Mouse (Mus musculus) brain, embryonic 14.5 days (tissue): ENCODE data around the gene Elovl5. TPM values are rescaled to one million over a fixed set of nuclear protein-coding genes. Genes with fewer than 3 reads are reported as not detected.

Source experiments
- DNase-seq: peaks from one replicate; pipeline ENCODE4 v3.0.0-alpha.2; 2011; ENCODE audit warnings: low read depth
- CTCF ChIP-seq: fragments of 200-500 bp; IDR thresholded peaks from 2 replicates; pipeline ENCODE4 v1.5.1; 2012; ENCODE audit warnings: inconsistent platforms, mild to moderate bottlenecking, moderate library complexity, borderline replicate concordance; ENCODE audit not compliant: insufficient read depth, insufficient read length; ENCODE audit errors: extremely low read depth
- POLR2A ChIP-seq: fragments of 200-500 bp; IDR thresholded peaks from 2 replicates; pipeline ENCODE4 v1.6.1; 2012; ENCODE audit warnings: mild to moderate bottlenecking, inconsistent platforms, borderline replicate concordance; ENCODE audit not compliant: poor library complexity, insufficient read depth, insufficient read length, severe bottlenecking; ENCODE audit errors: extremely low read depth
- polyA plus RNA-seq: library from polyadenylated mRNA; depleted of rRNA; stranded (reverse); fragments of >200 nt; gene quantifications from 2 replicates; pipeline ENCODE4 v1.2.3, GENCODE M21; 2012

The Elovl5 gene
- polyA plus RNA-seq, 1 experiment, result 61.5 TPM

DNA sequence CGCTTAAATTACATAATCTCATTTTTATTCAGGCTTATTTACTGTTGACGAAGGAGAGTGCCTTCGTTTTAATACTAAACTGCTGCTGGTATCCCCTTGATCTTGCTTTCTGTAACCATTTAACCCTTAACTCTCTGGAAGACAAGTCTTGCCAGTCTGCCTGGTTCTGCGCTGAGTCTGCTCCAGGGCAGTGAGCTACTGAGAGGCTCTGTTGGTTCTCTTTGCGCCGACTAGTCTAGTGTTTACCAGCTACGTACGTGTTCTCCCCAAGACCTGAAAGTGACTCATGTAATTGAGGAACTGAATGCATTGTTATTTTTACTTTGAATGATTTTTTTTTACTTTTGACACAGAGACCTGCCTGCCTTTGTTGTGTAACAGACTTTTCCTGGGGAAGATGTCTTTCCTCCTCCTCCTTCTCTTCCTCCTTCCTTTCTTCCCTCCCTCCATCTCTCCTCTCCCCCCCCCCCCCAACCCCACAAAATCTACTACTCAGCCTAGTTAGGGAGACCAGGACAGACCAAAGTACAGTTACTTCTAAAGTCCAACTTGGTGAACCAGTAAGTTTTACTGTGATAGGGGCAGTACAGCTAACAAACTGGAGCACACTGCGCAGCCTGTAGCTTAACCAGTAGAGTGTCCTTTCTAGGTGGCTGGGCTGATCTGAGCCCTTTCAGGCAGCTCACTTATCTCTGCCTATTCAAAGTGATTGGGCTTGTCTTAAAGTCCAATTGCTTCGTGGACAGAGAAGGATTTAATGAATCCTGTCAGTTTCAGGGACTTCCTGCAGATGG, 18.9 kb downstream of the Elovl5 start:
- TF ChIP-seq CTCF (no peak), POLR2A (no peak)
- no peak for DNase-seq

DNA sequence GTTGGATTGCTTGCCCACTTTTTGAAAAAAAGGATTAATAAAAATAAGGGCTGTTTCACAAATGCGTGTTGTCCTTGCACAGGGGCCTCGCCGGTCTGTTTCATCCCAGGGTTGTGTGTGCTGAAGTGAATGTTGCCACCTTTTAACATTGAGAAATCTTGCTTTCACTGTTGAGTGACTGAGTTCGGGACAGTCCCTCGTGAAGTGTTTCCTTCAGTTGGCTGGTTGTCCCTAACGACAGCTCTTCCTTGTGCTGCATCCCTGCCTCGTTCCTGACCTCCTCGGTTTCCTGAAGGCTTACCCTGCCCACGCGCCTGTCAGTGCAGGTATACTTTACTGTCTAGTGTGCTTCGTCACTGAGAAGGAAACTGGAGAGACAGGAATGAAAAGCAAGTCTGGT, 20.7 kb downstream of the Elovl5 start:
- DNase-seq, result no peak
- TF ChIP-seq CTCF, result no peak

DNA sequence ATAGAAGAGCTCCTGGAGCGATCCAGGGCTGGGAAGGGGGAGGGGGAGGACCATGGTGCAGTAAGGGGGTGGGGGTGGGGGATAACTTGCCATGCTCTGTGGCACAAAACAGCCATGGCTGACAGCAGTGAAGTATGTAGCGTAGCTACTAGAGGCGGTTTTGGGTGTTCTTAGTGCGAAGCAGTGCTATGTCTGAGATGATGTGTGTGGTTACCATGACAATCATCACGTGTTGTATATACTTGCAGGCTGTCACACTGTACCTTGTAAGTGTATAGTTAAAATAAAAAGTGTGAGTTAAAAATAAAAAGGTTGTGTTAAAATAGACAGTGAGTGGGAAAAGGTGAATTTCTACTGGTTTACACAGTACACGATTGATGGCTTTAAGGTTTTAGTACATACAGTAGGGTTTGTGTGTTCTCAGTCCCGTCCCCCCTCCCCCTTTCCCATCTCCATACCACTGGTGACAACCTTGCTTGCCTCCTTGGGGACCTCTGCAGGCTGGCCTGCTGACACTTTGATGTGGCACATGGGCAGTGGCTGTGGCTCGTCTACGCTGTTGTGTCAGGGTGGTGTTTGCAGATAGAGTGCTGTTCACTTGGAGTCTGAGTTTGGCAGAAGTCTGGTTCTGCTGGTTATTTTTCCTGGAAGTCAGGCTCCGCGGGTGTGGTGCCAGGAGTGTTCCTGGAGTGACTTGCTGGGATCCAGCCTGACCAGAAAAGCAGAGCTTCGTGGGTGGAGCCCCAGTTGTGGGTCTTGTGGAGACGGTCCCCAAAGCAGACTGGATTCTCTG, 21.8 kb downstream of the Elovl5 start:
- peak; percentile 71 for DNase-seq
- no peak for TF ChIP-seq CTCF
- no peak for TF ChIP-seq POLR2A

DNA sequence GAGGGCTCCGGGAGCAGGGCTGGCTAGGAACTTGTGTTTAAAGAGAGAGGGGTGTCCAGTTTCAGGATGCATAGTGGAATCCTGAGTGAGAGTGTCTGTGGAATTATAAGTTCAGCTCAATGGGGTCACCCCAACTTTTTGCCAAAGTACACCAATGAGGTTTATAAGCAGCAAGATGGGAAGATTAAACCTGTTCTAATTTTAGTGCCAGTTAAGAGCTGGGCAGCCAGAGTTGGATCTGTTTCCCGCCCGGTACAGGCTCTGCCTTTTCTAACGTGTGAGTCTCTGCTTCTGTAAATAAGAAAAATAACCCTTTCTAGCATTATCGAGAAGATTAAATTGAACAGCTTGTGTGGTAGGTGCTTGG, 22.4 kb downstream of the Elovl5 start:
- TF ChIP-seq CTCF (no peak), POLR2A (no peak)

DNA sequence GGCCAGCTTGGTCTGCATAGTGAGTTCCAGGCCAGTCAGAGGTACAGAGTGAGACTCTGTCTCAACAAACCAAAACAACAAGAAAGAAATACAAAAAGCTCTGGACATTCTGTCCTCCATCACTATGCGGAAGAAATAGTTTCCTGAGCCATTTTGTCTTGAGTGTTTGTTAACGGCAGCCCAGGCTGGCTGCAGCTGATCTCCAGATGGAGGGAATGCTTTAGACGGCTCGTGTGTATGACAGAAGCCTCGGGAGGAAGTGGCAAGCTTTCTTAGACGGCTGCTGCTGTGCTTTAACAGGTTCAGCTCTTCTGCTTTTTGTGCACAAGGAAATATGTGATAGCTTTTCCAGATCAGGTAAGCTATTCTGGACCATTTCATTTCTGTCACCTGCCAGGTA, 23.9 kb downstream of the Elovl5 start:
- TF ChIP-seq CTCF (no peak), POLR2A (no peak)
- peak; percentile 54 for DNase-seq

More for the DNA sequence above, 22.4 kb downstream of the Elovl5 start:
- DNase-seq, result no peak

DNA sequence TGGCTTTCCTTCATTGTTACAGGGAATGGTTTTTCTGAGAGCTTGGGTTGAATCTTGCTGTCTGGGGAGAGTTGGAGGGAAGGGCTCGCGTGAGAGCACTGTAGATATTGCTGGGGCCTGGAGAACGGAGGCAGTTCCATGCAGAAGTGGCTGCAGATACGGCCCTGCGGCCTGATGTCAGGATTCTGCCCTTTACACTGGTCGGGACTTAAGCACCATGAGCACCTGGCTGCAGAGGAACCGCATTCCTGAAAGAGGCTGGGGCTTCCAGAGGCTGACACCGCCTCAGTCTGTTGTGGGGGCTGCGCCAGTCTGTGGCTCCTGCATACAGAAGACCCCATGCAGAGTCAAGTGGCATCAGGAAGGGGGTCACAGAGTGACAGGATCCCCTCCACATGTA, 24.7 kb downstream of the Elovl5 start:
- TF ChIP-seq POLR2A, result no peak
- TF ChIP-seq CTCF, result no peak
- no peak for DNase-seq

DNA sequence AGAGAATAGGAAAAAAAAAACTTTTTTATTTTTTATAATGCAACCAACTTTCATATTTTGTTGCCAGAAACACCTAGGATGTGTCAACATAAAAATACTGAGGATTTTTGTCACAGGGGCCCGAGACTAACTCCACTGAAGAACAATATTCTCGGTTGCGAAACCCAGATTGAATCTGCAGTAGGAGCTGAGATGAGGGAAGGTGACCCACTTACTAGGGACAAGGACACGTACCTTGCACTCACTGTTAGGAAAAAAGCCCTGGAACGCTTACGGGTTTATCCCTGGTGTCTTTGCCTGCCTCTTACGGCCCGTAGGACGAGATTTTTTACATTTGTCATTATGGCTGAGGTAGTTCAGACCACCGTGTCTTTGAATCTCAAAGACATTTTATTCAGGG, 25.2 kb downstream of the Elovl5 start:
- no peak for DNase-seq
- TF ChIP-seq POLR2A (no peak), CTCF (no peak)

DNA sequence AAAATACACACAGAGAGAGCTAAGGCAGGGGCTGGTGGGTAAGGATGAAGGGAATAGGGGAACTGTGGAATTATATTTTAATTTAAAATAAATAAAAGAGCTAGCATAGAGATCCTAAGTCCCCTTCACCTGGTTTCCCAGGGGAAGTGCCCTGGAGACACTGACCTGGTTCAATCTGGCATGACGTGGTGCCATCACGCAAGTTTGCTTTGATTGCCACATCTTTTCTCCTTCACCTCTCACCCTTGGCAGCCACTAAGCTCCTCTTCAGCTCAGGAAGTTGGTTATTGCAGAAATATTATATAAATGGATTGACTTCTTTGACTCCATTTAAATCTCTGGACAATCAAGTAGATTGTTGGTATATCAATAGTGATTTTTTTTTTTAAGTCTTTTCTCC, 26.2 kb downstream of the Elovl5 start:
- DNase-seq, result no peak
- TF ChIP-seq CTCF, result no peak
- no peak for TF ChIP-seq POLR2A

DNA sequence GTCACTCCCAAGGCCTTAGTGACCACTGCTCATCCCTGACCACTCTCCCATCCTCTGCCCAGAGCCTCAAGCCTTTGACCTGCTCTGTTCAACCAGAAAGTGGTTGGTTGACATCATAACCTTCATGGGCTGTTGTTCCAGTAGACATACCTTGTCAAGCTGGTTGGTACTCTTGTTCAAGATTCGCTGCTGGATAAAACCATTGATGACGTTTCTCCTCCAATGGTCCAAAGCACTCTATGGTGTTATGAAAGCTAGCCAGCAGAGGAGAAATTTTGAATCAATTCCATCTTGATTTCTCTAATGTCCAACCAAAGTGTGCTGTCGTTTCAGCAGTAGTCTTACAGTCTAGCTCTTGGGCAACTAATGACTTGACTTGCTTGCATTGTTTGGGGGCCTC, 27.0 kb downstream of the Elovl5 start:
- no peak for DNase-seq
- TF ChIP-seq POLR2A (no peak), CTCF (no peak)

DNA sequence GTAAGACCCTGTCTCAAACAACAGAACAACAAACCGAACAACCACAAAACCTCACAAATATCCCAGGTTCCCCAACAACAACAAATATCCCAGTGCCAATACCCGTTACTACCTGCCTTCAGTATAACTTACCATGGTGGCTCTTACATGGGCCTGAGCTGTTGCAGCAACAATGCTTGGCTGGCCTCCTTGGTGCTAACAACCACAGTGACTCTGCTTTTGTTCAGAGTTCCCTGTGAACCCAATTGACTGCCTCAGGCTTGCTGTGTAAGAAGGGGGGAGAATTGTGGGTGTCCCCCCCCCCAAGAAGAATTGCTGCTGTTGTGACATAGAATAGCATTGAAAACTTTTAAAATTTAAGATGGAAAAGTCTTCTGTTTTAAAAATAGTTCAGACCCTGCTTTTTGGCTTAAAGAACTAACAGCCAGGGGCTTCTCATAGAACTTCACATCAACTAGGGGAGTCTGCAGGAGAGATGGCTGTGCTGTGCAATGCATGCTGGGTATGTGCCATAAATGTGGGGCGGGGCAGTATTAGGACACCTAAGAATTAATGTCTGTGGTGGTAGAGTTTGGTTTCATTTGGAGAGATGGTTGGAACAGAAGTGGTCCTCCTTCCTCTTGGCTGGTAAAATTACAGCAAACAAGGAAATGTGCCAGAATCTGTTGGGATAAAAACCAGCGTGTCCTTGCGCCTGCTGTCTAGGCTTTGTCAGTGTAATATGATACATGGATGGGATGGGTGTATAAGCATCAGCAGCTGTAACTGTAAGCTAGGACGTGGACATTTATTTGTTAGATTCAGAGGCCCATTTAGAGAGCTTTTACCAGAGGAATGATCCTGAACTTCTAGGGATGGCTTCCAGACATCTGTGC, 28.9 kb downstream of the Elovl5 start:
- DNase-seq, result no peak
- no peak for TF ChIP-seq CTCF

DNA sequence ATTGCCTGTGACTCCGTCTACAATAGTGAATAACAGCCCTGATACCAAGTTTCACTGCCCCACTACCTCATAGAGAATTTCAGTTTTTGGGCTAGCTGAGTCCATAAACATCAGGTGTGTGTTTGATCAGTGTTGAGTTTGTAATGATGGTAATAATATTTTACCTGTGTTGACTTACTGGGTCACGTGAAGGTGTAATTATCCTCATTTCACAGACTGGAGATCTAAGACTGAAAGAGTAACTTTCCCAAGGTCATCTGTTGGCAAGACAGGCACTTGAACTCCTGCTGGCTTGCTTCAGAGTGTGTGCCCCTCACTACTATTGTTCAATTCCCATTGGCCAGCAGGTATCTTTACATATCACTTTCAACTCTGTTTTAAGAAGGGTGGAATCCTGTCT, 31.1 kb downstream of the Elovl5 start:
- no peak for DNase-seq
- TF ChIP-seq CTCF, result no peak
- no peak for TF ChIP-seq POLR2A
